Mouse (Mus musculus): ENCODE data around the gene Art5. TPM values are rescaled to one million over a fixed set of nuclear protein-coding genes. Genes with fewer than 3 reads are reported as not detected.

The Art5 gene
- total RNA-seq, 1 experiment: 2.6 TPM

DNA sequence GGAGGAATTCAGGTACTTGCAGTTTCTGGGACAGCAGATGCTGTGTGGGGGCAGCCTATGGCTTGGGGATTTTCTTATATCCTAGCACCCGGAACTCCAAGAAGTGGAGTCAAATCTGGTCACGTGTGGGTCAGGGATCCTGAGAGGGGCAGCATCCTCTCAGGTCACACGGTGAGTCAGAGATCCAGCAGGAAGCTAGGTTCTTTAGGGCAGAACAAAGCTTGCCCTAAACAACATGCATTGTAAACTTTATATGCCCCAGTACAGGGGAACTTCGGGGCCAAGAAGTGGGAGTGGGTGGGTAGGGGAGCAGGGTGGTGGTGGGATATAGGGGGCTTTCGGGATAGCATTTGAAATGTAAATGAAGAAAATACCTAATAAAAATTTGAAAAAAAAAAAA lies 8.4 kb downstream of the Art5 start:
- in situ Hi-C loops (cut with MboI; ENCODE audit: low sequenced_read_pairs in 2 of 2, unreplicated experiment in 2 of 2): no loop called here
- Histone ChIP-seq H3K36me3 (ENCODE audit: control insufficient read depth, insufficient read depth, low read length, poor library complexity, severe bottlenecking) (no peaks in the 10 kb centered on the region), H3K4me1 (ENCODE audit: control insufficient read depth in 2 of 2, insufficient read depth in 2 of 2, low read length in 2 of 2, poor library complexity in 1 of 2) (peaks cover 15 to 24% of the 10 kb centered on the region in 2 experiments), H3K4me3 (ENCODE audit: insufficient read depth in 1 of 2, low read depth in 1 of 2, low read length in 2 of 2, poor library complexity in 1 of 2, severe bottlenecking in 1 of 2) (0 out of 4 replicates have a peak overlapping the region, but pooled peaks of 1 of the 2 experiments have one; percentile 55), H3K9ac (ENCODE audit: insufficient read depth, low read depth, low read length, poor library complexity, severe bottlenecking) (no peak overlapping the region), H3K27ac (ENCODE audit: insufficient read depth, low read depth, low read length, poor library complexity, severe bottlenecking) (peak overlapping the region; percentile 29; the same call in 1 of the 2 replicates), H3K9me3 (ENCODE audit: control insufficient read depth, insufficient read depth, low read depth, low read length) (no peaks in the 10 kb centered on the region)
- DNase-seq (ENCODE audit: low read depth, low spot score): no peak
- no peak for TF ChIP-seq ZC3H11A (IDR thresholded peaks at IDR 0.05; ENCODE audit: borderline replicate concordance, low read depth, low read length)
- no peak for TF ChIP-seq HCFC1 (IDR thresholded peaks at IDR 0.05; ENCODE audit: borderline replicate concordance, insufficient read depth, low read length)
- TF ChIP-seq ZNF384 (IDR thresholded peaks at IDR 0.05; ENCODE audit: low read depth, low read length): no peak
- TF ChIP-seq MAFK (IDR thresholded peaks at IDR 0.05; ENCODE audit: insufficient read depth, low read depth, low read length): no peak
- TF ChIP-seq CHD2 (IDR thresholded peaks at IDR 0.05; ENCODE audit: low read depth, low read length): no peak

DNA sequence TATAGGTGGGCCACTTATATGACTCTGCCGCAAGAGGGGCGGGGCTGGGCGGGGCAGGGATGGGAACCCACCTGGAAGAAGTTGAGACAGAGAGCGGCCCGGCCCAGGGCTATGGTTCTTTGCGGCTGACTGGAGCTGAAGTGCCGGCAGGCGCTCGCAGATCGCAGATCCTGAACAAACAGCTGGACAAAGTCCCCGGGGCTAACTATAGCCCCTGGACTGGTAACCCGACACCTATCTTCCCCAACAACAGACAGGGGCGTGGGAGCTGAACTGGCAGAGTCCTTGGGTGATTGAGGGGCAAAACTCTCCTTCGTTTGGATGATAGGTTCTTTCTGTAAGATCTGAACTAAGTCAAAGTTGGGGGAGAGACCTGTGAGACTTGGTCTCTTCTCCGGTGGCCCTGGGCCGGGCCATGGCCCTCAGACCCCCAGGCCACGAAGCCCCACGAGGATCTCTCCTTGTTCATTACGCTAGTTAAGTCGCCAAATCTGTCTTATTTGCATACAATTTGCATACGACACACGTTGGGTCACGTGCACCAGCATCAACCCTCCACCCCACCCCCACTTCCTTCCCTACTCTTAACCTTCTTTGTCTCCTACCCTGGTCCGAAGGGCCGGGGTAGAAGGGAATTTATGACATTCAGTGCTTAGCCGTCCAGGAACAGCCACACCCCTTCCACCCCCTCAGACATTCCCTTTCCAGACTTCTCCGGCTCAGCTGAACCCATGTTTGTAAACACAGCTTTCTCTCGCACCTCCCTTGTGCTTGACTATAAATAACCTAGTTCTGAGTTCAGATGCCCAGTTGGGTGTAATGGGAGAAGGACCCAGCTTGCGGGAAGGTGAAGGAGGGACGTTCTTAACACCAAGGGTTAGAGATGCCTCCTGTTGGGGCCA lies 9.3 kb downstream of the Art5 start:
- Histone ChIP-seq H3K36me3 (ENCODE audit: control insufficient read depth, insufficient read depth, low read length, poor library complexity, severe bottlenecking) (no peaks in the 10 kb centered on the region), H3K4me1 (ENCODE audit: control insufficient read depth in 2 of 2, insufficient read depth in 2 of 2, low read length in 2 of 2, poor library complexity in 1 of 2) (peaks cover 15 to 26% of the 10 kb centered on the region in 2 experiments), H3K27ac (ENCODE audit: insufficient read depth, low read depth, low read length, poor library complexity, severe bottlenecking) (peak overlapping the region; percentile 61), H3K4me3 (ENCODE audit: insufficient read depth in 1 of 2, low read depth in 1 of 2, low read length in 2 of 2, poor library complexity in 1 of 2, severe bottlenecking in 1 of 2) (peak overlapping the region; percentile 49 to 55), H3K9ac (ENCODE audit: insufficient read depth, low read depth, low read length, poor library complexity, severe bottlenecking) (peak overlapping the region; percentile 52; the same call in 1 of the 2 replicates), H3K9me3 (ENCODE audit: control insufficient read depth, insufficient read depth, low read depth, low read length) (no peaks in the 10 kb centered on the region)
- in situ Hi-C loops (cut with MboI; ENCODE audit: low sequenced_read_pairs in 2 of 2, unreplicated experiment in 2 of 2): no loop called here
- TF ChIP-seq ZC3H11A (IDR thresholded peaks at IDR 0.05; ENCODE audit: borderline replicate concordance, low read depth, low read length) (no peak), CHD2 (IDR thresholded peaks at IDR 0.05; ENCODE audit: low read depth, low read length) (no peak), HCFC1 (IDR thresholded peaks at IDR 0.05; ENCODE audit: borderline replicate concordance, insufficient read depth, low read length) (no peak), ZNF384 (IDR thresholded peaks at IDR 0.05; ENCODE audit: low read depth, low read length) (no peak), MAFK (IDR thresholded peaks at IDR 0.05; ENCODE audit: insufficient read depth, low read depth, low read length) (no peak)
- peak; percentile 62 for DNase-seq (ENCODE audit: low read depth, low spot score)

DNA sequence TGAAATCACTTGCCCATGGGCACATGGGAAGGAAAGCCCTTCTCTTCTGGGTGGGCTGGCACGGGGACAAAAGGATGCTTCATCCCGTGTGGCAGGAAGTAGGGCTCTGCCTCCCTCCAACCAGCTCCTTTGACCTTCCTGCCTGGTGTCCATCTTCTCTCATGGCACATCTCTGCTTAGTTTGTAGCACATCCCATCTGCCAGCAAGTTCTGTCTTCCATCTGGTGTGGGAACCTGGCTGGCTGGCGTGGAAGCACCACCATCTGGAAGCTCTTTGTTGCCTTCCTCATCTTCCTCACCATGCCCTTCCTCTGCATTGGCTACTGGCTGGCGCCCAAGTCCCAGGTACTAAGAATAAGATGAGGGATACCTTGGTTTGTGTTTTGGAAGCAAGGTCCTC lies 22.0 kb downstream of the Art5 start:
- H3K9me3 ChIP-seq (ENCODE audit: control insufficient read depth, insufficient read depth, low read depth, low read length): no peaks in the 10 kb centered on the region
- no peak overlapping the region for H3K27ac ChIP-seq (ENCODE audit: insufficient read depth, low read depth, low read length, poor library complexity, severe bottlenecking)
- no peak overlapping the region for H3K9ac ChIP-seq (ENCODE audit: insufficient read depth, low read depth, low read length, poor library complexity, severe bottlenecking)
- H3K4me3 ChIP-seq (ENCODE audit: insufficient read depth in 1 of 2, low read depth in 1 of 2, low read length in 2 of 2, poor library complexity in 1 of 2, severe bottlenecking in 1 of 2): no peak overlapping the region
- no peak for DNase-seq (ENCODE audit: low read depth, low spot score)
- TF ChIP-seq MAFK (IDR thresholded peaks at IDR 0.05; ENCODE audit: insufficient read depth, low read depth, low read length) (no peak), ZC3H11A (IDR thresholded peaks at IDR 0.05; ENCODE audit: borderline replicate concordance, low read depth, low read length) (no peak), CHD2 (IDR thresholded peaks at IDR 0.05; ENCODE audit: low read depth, low read length) (no peak), ZNF384 (IDR thresholded peaks at IDR 0.05; ENCODE audit: low read depth, low read length) (no peak), HCFC1 (IDR thresholded peaks at IDR 0.05; ENCODE audit: borderline replicate concordance, insufficient read depth, low read length) (no peak)
- H3K4me1 ChIP-seq (ENCODE audit: control insufficient read depth in 2 of 2, insufficient read depth in 2 of 2, low read length in 2 of 2, poor library complexity in 1 of 2): no peaks in the 10 kb centered on the region; a peak in 1 of 4 replicates
- in situ Hi-C loops (cut with MboI; ENCODE audit: low sequenced_read_pairs in 2 of 2, unreplicated experiment in 2 of 2): no loop called here
- no peaks in the 10 kb centered on the region for H3K36me3 ChIP-seq (ENCODE audit: control insufficient read depth, insufficient read depth, low read length, poor library complexity, severe bottlenecking)

DNA sequence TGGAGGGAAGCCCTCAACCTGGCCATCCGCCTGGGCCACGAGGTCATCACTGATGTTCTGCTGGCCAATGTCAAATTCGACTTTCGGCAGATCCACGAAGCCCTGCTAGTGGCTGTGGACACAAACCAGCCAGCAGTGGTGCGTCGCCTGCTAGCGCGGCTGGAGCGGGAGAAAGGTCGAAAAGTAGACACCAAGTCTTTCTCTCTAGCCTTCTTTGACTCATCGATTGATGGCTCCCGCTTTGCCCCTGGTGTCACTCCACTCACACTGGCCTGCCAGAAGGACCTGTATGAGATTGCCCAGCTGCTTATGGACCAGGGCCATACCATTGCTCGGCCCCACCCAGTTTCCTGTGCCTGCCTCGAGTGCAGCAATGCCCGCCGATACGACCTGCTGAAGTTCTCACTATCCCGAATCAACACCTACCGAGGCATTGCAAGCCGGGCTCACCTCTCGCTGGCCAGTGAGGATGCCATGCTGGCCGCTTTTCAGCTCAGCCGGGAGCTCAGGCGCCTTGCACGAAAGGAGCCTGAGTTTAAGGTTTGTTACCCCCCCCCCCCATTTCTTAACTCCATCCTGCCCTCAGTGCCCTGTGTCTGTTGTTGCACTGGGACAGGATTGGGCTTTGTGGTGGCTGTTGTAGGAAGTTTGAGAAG lies 25.1 kb downstream of the Art5 start:
- Histone ChIP-seq H3K4me3 (ENCODE audit: insufficient read depth in 1 of 2, low read depth in 1 of 2, low read length in 2 of 2, poor library complexity in 1 of 2, severe bottlenecking in 1 of 2) (peak overlapping the region; percentile 11 to 13; a peak in 2 of 4 replicates), H3K4me1 (ENCODE audit: control insufficient read depth in 2 of 2, insufficient read depth in 2 of 2, low read length in 2 of 2, poor library complexity in 1 of 2) (no peaks in the 10 kb centered on the region; a peak in 1 of 4 replicates), H3K27ac (ENCODE audit: insufficient read depth, low read depth, low read length, poor library complexity, severe bottlenecking) (no peak overlapping the region), H3K36me3 (ENCODE audit: control insufficient read depth, insufficient read depth, low read length, poor library complexity, severe bottlenecking) (peaks cover 18% of the 10 kb centered on the region), H3K9me3 (ENCODE audit: control insufficient read depth, insufficient read depth, low read depth, low read length) (no peaks in the 10 kb centered on the region), H3K9ac (ENCODE audit: insufficient read depth, low read depth, low read length, poor library complexity, severe bottlenecking) (0 out of 2 replicates have a peak overlapping the region, but pooled peaks have one; percentile 6)
- DNase-seq (ENCODE audit: low read depth, low spot score): no peak
- in situ Hi-C loops (cut with MboI; ENCODE audit: low sequenced_read_pairs in 2 of 2, unreplicated experiment in 2 of 2): no loop called here
- TF ChIP-seq MAFK (IDR thresholded peaks at IDR 0.05; ENCODE audit: insufficient read depth, low read depth, low read length) (no peak), CHD2 (IDR thresholded peaks at IDR 0.05; ENCODE audit: low read depth, low read length) (no peak), ZNF384 (IDR thresholded peaks at IDR 0.05; ENCODE audit: low read depth, low read length) (no peak), HCFC1 (IDR thresholded peaks at IDR 0.05; ENCODE audit: borderline replicate concordance, insufficient read depth, low read length) (no peak), ZC3H11A (IDR thresholded peaks at IDR 0.05; ENCODE audit: borderline replicate concordance, low read depth, low read length) (no peak)

Measured in ES-E14 (cell line).